Mouse (Mus musculus) forebrain, embryonic 13.5 days (tissue): ENCODE results near the gene Ttc38. TPM values are rescaled to one million over a fixed set of nuclear protein-coding genes. Genes with fewer than 3 reads are reported as not detected.
A peak's percentile ranks its signal among the peaks of the same experiment; 100 is the strongest.
"Not testable (repeated sequence)": the region's sequence is repeated elsewhere in the genome, so short reads cannot be mapped to it uniquely, and the experiment has no call there.

Source experiments
- ATAC-seq: fragments of 200-750 bp; cut with Nextera tagmentation; 2 replicates; pipeline ENCODE4 v1.8.0; 2017
- H3K27ac ChIP-seq: fragments of 300-500 bp; sonication (generic); 2 replicates; pipeline ENCODE4 v1.5.1; 2015; ENCODE audit warnings: inconsistent platforms, mild to moderate bottlenecking, moderate library complexity
- H3K27me3 ChIP-seq: fragments of 300-500 bp; sonication (generic); 2 replicates; pipeline ENCODE4 v1.6.1; 2015; ENCODE audit warnings: mild to moderate bottlenecking, inconsistent platforms
- H3K36me3 ChIP-seq: fragments of 300-500 bp; sonication (generic); 2 replicates; pipeline ENCODE4 v1.6.1; 2015; ENCODE audit warnings: mild to moderate bottlenecking, inconsistent platforms; ENCODE audit not compliant: poor library complexity, severe bottlenecking
- H3K4me1 ChIP-seq: fragments of 300-500 bp; sonication (generic); 2 replicates; pipeline ENCODE4 v1.6.1; 2015; ENCODE audit warnings: inconsistent platforms
- H3K4me2 ChIP-seq: fragments of 300-500 bp; sonication (generic); 2 replicates; pipeline ENCODE4 v1.6.1; 2015; ENCODE audit warnings: inconsistent platforms, mild to moderate bottlenecking, moderate library complexity
- H3K4me3 ChIP-seq: fragments of 300-500 bp; sonication (generic); 2 replicates; pipeline ENCODE4 v1.5.1; 2015; ENCODE audit warnings: mild to moderate bottlenecking, inconsistent platforms
- H3K9ac ChIP-seq: fragments of 300-500 bp; sonication (generic); 2 replicates; pipeline ENCODE4 v1.6.1; 2015; ENCODE audit warnings: mild to moderate bottlenecking, inconsistent platforms
- H3K9me3 ChIP-seq: fragments of 300-500 bp; sonication (generic); replicated peaks from 2 replicates; pipeline ENCODE4 v1.6.1; 2016; ENCODE audit warnings: inconsistent platforms
- WGBS: fragments of 180-500 bp; shearing (Covaris S2); methylation state at CpG from one replicate; pipeline ENCODE4 v1.1.7; 2015; 5-methylcytosine and 5-hydroxymethylcytosine counted together
- polyA plus RNA-seq: library from polyadenylated mRNA; unstranded; fragments of >200 nt; fragmentation: Nextera tagmentation; extraction: Ambion mirVana; gene quantifications from 2 replicates; pipeline ENCODE4 v1.2.1, GENCODE M21; 2015

Gene Ttc38
- polyA plus RNA-seq, 1 experiment from 2014 or later = 2.9 TPM

DNA sequence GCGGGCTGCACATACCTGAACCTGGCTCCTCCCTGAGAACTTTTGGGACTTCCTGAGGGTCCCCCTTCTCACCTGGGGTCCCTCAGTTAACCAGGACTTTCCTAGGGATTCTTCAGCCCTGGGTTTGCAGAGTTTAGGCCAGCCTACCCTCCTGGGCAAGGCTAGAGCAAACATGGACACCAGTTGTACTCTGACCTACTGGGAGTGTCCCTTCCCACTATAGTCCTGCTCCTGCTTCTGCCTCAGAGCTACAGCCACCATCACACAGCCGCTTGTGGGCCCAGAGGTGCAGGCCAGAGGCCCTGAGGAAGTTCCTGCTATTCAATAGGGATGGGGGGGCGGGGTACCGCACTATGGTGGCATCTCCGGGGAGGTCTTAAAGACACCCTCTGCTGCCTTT is 2.6 kb upstream of the Ttc38 start:
- no peaks in the 10 kb centered on the region; the same call in 1 of the 2 replicates for H3K27me3 ChIP-seq
- H3K4me2 ChIP-seq = no peak overlapping the region
- H3K4me3 ChIP-seq = no peak overlapping the region
- H3K36me3 ChIP-seq = no peaks in the 10 kb centered on the region
- WGBS = 74% methylated on average over 5 of the region's 5 CpGs
- no peak overlapping the region for H3K9ac ChIP-seq
- peaks cover 12% of the 10 kb centered on the region for H3K4me1 ChIP-seq
- ATAC-seq = no peak
- no peaks in the 10 kb centered on the region for H3K9me3 ChIP-seq
- no peak overlapping the region for H3K27ac ChIP-seq

GRCm38 (mm10) chr15:85832599-85832998 is 493 bp downstream of the Ttc38 start:
- WGBS = 58% methylated on average over 8 of the region's 8 CpGs
- H3K9me3 ChIP-seq = no peaks in the 10 kb centered on the region
- ATAC-seq = peak; percentile 19; the same call in 1 of the 2 replicates
- H3K27ac ChIP-seq = no peak overlapping the region
- no peaks in the 10 kb centered on the region; the same call in 1 of the 2 replicates for H3K27me3 ChIP-seq
- peak overlapping the region; percentile 82 for H3K4me2 ChIP-seq
- H3K36me3 ChIP-seq = no peaks in the 10 kb centered on the region
- peaks cover 12% of the 10 kb centered on the region for H3K4me1 ChIP-seq
- peak overlapping the region; percentile 77 for H3K9ac ChIP-seq
- peak overlapping the region; percentile 51 for H3K4me3 ChIP-seq

- 59% methylated on average over 3 of the region's 3 CpGs for WGBS
- H3K4me3 ChIP-seq = no peak overlapping the region
- H3K27me3 ChIP-seq = no peaks in the 10 kb centered on the region; the same call in 1 of the 2 replicates
- H3K4me1 ChIP-seq = peaks cover 12% of the 10 kb centered on the region
- ATAC-seq = no peak
- H3K4me2 ChIP-seq = no peak overlapping the region
- no peaks in the 10 kb centered on the region for H3K36me3 ChIP-seq
- no peak overlapping the region for H3K27ac ChIP-seq
- no peaks in the 10 kb centered on the region for H3K9me3 ChIP-seq
- no peak overlapping the region for H3K9ac ChIP-seq
Measured at GRCm38 (mm10) chr15:85835335-85835734, 3.2 kb downstream of the Ttc38 start.

- Histone ChIP-seq H3K4me1 (peaks cover 6% of the 10 kb centered on the region), H3K36me3 (no peaks in the 10 kb centered on the region), H3K4me3 (no peak overlapping the region), H3K27ac (no peak overlapping the region), H3K9ac (no peak overlapping the region), H3K9me3 (no peaks in the 10 kb centered on the region), H3K27me3 (no peaks in the 10 kb centered on the region), H3K4me2 (no peak overlapping the region)
- 95% methylated on average over 5 of the region's 5 CpGs for WGBS
- ATAC-seq = no peak
Measured at GRCm38 (mm10) chr15:85836887-85837286, 4.8 kb downstream of the Ttc38 start.

GRCm38 (mm10) chr15:85840983-85841382 is 8.9 kb downstream of the Ttc38 start:
- no peaks in the 10 kb centered on the region for H3K9me3 ChIP-seq
- H3K36me3 ChIP-seq = no peaks in the 10 kb centered on the region
- H3K9ac ChIP-seq = no peak overlapping the region
- no peak overlapping the region for H3K27ac ChIP-seq
- no peaks in the 10 kb centered on the region for H3K27me3 ChIP-seq
- H3K4me3 ChIP-seq = no peak overlapping the region
- 30% methylated on average over 6 of the region's 6 CpGs for WGBS
- no peak overlapping the region for H3K4me2 ChIP-seq
- no peaks in the 10 kb centered on the region for H3K4me1 ChIP-seq
- ATAC-seq = no peak

DNA sequence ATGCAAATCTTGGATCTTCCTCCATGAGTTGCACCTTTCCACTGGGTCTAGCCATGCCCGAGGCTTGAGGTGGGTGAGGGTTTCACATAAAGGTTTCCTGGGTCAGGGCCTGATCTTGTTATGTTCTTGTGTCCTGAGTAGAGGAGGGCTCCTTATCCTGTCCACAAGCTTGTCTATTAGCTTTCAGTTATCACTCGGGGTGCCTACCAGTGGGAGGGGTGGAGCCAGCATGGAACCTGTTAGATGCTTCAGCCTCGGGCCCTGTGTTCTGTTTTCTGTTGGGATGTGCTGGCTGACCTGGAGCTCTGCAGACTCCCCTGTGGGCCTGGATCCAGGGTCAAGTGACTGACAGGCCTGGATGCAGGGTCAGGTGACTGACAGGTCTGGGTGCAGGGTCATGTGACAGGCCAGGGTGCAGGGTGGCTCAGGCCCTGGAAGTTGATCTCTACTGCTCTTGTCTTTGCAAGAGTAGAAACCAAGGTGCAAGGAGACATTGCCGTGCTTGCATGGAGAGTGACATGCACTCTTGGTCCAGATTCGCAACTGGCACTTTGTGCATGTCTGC is 9.8 kb downstream of the Ttc38 start:
- no peak for ATAC-seq
- H3K4me2 ChIP-seq = no peak overlapping the region
- no peaks in the 10 kb centered on the region for H3K36me3 ChIP-seq
- no peaks in the 10 kb centered on the region for H3K27me3 ChIP-seq
- H3K27ac ChIP-seq = no peak overlapping the region
- no peaks in the 10 kb centered on the region for H3K9me3 ChIP-seq
- WGBS = 82% methylated on average over 5 of the region's 5 CpGs
- no peak overlapping the region for H3K9ac ChIP-seq
- no peaks in the 10 kb centered on the region for H3K4me1 ChIP-seq
- no peak overlapping the region for H3K4me3 ChIP-seq

DNA sequence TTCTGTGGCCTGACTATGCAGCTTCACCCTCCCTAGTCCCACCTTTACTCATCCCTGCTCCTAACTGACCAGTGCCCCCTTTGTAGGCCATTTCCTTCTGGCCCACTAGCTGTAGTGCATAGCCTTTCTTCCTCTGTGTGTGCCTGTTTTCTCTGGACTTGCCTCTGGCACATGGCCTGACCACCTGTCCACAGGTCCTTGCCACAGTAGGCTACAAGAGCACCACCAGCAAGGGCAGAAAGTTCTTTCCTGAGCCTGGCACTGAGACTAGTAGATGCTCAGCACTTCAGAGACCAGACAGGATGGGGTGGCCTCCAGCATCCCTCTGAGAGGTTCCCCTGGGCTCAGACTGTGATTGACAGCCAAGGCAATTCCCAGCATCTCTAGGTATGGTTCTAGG is 13.0 kb downstream of the Ttc38 start:
- no peak overlapping the region for H3K4me3 ChIP-seq
- H3K4me1 ChIP-seq = no peaks in the 10 kb centered on the region
- H3K36me3 ChIP-seq = no peaks in the 10 kb centered on the region
- H3K9ac ChIP-seq = no peak overlapping the region
- H3K27me3 ChIP-seq = no peaks in the 10 kb centered on the region
- no peak overlapping the region for H3K27ac ChIP-seq
- no peaks in the 10 kb centered on the region for H3K9me3 ChIP-seq
- H3K4me2 ChIP-seq = no peak overlapping the region
- ATAC-seq = no peak

GRCm38 (mm10) chr15:85851656-85852392 is 19.7 kb downstream of the Ttc38 start:
- 77% methylated on average over 12 of the region's 12 CpGs for WGBS
- Histone ChIP-seq H3K27me3 (no peaks in the 10 kb centered on the region), H3K4me3 (no peak overlapping the region), H3K27ac (no peak overlapping the region), H3K4me1 (no peaks in the 10 kb centered on the region), H3K4me2 (no peak overlapping the region), H3K36me3 (no peaks in the 10 kb centered on the region), H3K9ac (no peak overlapping the region), H3K9me3 (no peaks in the 10 kb centered on the region)
- ATAC-seq = no peak

- Histone ChIP-seq H3K27ac (peak overlapping the region; percentile 68), H3K9me3 (no peaks in the 10 kb centered on the region), H3K4me1 (peaks cover 28% of the 10 kb centered on the region), H3K9ac (peak overlapping the region; percentile 88), H3K4me3 (peak overlapping the region; percentile 82), H3K4me2 (peak overlapping the region; percentile 90), H3K36me3 (peaks cover 21% of the 10 kb centered on the region), H3K27me3 (no peaks in the 10 kb centered on the region)
- 9% methylated on average over 15 of the region's 15 CpGs for WGBS
- no peak; the same call in none of the 2 replicates for ATAC-seq
Measured at GRCm38 (mm10) chr15:85858980-85859489, 26.9 kb downstream of the Ttc38 start.

DNA sequence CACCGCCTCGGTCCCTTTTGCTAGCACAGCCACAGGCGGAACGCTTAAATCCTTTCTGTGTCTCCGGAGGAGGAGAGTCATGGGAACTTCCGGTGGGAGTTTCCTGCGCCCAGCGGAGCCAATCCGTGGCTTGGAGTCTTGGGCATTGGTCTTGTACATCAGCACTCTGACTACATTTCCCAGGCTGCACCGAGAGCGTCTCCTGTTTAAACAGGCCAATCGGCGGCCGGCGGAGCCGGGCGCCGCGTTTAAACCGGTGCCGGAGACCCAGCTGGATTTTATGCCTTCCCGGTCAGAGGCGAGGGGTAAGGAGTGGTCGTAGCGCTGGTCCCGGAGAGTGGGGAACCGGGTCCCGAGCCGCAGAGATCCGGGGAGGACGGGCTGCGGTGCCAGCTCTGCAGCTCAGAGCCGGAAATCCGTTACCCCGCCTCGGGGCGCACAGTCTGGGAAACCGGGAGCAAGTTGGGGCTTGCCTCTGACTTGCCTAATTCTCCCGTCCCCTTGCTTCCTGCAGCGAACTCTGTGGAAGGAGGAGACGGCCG is 27.5 kb downstream of the Ttc38 start, which contains the start of gene Gtse1:
Gtse1 (plus strand) TSS at position 256 of the 542 bp plus-strand sequence.
- peak; percentile 100 for ATAC-seq
- H3K4me2 ChIP-seq = peak within 1 kb of the TSS; percentile 90
- no peaks in the 10 kb centered on the region for H3K27me3 ChIP-seq
- peak within 1 kb of the TSS; percentile 82 for H3K4me3 ChIP-seq
- H3K36me3 ChIP-seq = peaks cover 27% of the 10 kb centered on the region
- peaks cover 28% of the 10 kb centered on the region for H3K4me1 ChIP-seq
- peak within 1 kb of the TSS; percentile 88 for H3K9ac ChIP-seq
- under 1% methylated on average over 42 of the region's 42 CpGs for WGBS
- H3K27ac ChIP-seq = peak within 1 kb of the TSS; percentile 68
- H3K9me3 ChIP-seq = no peaks in the 10 kb centered on the region

GRCm38 (mm10) chr15:85865913-85866312 is 33.8 kb downstream of the Ttc38 start:
- H3K36me3 ChIP-seq = peaks cover 85% of the 10 kb centered on the region

GRCm38 (mm10) chr15:85867696-85868095 is 35.6 kb downstream of the Ttc38 start:
- ATAC-seq = 0 out of 2 replicates have a peak, but pooled peaks have one; percentile 27
- Histone ChIP-seq H3K36me3 (peaks cover 94% of the 10 kb centered on the region), H3K4me3 (no peak overlapping the region), H3K27me3 (no peaks in the 10 kb centered on the region), H3K27ac (no peak overlapping the region), H3K9ac (no peak overlapping the region), H3K4me2 (no peak overlapping the region), H3K4me1 (no peaks in the 10 kb centered on the region), H3K9me3 (no peaks in the 10 kb centered on the region)
- WGBS = 54% methylated on average over 6 of the region's 6 CpGs

More at GRCm38 (mm10) chr15:85865913-85866312, 33.8 kb downstream of the Ttc38 start:
- ATAC-seq, H3K4me2 ChIP-seq, H3K4me1 ChIP-seq, H3K9ac ChIP-seq, H3K4me3 ChIP-seq, H3K27me3 ChIP-seq, H3K27ac ChIP-seq, H3K9me3 ChIP-seq: not testable (repeated sequence)
- WGBS = 92% methylated on average over 7 of the region's 7 CpGs
